Mouse (Mus musculus): Measurements from ENCODE around the gene Slc25a28.

Gene Slc25a28

GRCm38 (mm10) chr19:43630466-43631251 is 44.0 kb downstream of the Slc25a28 start:
- DNase-seq (ENCODE audit: low spot score), result peak; percentile 67

- no peak for DNase-seq (ENCODE audit: low spot score)
Measured at GRCm38 (mm10) chr19:43629088-43629487, 45.6 kb downstream of the Slc25a28 start.

GRCm38 (mm10) chr19:43627345-43627744 is 47.3 kb downstream of the Slc25a28 start:
- no peak for DNase-seq (ENCODE audit: low spot score)

- DNase-seq (ENCODE audit: low spot score), result no peak
Measured at GRCm38 (mm10) chr19:43626160-43626559, 48.5 kb downstream of the Slc25a28 start.

GRCm38 (mm10) chr19:43623913-43624312 is 50.8 kb downstream of the Slc25a28 start:
- DNase-seq (ENCODE audit: low spot score), result no peak

DNA sequence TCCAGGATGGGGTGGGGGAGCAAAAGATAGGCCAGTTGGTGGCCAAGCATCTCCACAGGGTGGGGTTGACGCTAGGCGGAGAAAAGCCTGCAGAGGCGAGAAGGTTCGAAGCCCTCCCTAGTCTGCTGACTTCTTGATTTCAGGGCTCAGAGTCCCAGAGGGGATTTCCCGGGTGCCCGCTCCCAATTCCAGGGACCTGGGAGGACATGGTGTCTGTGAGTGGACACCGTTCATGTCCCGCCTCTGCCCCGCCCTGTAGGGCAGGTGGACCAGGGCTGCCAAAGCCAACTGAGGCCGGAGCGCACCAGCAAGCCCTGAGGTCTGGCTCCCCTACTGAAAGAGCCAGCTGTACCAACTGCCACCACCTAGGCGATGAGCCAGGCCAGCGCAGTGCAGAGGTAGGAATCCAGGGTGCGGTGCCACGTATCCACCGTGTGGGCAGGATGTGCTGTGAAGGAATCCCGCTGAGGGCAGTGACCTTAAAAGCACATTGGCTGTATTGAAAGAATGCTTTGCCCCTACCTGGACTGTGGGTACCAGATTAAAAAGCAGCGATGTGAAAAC is 54.7 kb downstream of the Slc25a28 start:
- no peak for DNase-seq (ENCODE audit: low spot score)

GRCm38 (mm10) chr19:43618505-43619030 is 56.1 kb downstream of the Slc25a28 start:
- no peak for DNase-seq (ENCODE audit: low spot score)

GRCm38 (mm10) chr19:43617761-43618349 is 56.8 kb downstream of the Slc25a28 start:
- DNase-seq (ENCODE audit: low spot score), result no peak

- no peak for DNase-seq (ENCODE audit: low spot score)
Measured at GRCm38 (mm10) chr19:43616889-43617288, 57.8 kb downstream of the Slc25a28 start.

DNA sequence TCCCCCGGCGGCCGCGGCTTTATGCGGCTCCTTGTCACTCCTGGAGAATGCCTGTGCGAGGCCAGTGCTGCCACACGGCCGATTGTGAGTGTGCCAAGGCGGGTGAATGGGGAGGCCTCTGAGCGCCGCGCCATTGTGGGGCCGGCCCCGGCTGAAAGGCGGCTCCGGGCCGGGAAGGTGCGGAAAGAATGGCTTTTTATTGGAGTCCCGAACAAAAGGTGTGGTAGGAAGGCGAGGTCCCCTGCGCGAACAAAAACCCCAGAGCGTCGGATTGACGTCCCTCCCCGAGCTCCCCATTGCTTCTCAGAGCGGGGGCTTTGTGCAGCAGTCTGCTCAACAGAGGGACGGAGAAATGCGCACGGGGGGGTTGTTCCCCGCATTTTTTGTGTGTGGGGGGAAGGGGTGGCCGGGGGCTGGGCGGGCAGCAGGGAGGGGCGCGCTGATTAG is 58.2 kb downstream of the Slc25a28 start:
- no peak for DNase-seq (ENCODE audit: low spot score)

DNA sequence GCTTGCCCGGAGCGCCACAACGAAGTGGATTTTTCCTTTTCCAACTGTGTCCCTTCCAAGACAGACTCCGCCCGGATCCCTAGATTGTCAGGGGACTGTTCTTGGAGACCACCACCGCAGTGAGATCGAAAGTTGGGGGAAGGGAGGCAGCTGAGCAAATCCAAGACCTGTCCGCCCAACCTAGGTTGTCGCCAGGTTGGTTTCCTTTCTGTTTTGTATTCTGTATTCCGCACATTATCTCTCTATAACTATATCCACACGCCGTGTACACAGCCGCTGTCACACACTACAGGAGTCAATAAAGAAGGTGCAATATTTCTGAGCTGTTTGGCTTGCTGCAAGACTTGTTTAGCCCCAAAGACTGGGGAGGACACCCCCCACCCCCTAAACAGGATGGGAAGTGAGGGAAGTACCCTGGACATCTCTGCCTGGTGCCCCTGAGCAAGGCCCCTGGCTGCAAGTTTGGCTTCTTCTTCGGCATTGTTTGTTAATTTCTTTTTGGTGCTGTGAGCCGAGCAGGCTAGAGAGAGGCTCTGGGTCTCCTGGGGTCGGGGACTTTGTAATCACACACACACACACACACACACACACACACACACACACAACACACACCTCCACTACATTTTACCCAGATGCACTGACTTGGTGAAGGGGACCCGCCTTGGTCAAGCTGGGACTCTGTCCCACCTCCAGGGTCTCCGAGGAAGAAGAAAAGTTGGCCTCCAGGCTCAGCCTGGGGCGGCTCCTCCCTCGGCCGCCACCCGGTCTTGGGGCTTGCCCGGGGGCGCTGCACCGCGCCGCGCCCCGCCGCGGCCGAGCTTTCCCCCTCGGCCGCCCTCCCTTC is 58.9 kb downstream of the Slc25a28 start:
- no peak for DNase-seq (ENCODE audit: low spot score)

DNA sequence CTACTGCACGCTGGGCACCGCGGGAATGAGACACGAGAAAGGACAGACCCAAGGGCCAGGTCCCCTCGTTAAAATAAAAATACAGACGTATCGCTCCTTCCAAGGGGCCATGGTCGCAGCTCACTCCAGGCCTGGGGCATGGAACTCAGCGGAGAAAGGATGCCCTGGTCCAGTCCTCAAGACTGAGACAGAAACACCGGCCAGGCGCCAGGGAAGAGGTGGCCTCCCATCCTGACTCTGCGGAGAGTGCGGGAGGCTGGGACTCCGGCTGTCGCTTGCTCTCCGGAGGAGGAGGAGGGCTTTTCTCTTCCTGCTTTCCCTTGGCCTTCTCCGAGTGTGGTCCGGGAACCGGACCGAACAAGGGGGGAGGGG is 59.6 kb downstream of the Slc25a28 start:
- DNase-seq (ENCODE audit: low spot score), result no peak

- no peak for DNase-seq (ENCODE audit: low spot score)
Measured at GRCm38 (mm10) chr19:43614341-43615073, 60.2 kb downstream of the Slc25a28 start.
